Mouse (Mus musculus): ENCODE data around the gene Mdm2.

DNA sequence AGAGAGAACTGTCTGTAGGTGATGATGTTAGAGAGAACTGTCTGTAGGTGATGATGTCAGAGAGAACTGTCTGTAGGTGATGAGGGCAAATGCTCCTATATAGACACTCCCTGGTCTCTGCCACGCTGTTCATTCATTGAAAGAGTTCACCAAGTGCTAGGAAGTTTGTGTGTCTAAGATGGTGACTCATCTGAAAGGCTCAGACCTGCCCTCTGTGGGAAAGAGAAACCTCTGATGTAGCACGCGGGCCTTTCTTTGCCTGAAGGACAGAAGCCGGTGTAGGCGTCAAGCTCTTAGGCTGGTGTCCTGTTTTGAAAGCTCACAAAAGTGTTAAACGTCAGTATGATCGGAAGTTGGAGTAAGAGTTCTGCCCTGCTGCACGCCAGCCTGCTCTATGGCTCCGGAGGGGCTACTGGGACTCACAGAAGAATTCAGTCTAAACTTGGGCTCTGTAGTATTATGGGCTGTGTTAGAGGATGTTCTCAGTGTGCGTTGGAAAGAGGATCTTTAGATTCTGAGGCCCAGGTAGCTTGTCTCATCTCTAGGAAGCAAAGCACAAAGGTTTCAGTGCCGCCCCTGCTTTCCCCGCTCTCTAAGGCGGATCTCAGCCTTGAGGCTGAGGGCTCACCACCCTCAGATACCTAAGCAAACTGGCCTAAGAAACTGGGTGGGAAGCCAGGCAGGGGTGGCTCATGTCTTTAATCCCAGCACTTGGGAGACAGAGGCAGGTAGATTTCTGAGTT is 32.9 kb downstream of the Mdm2 start:
- TF ChIP-seq TAL1 (IDR thresholded peaks at IDR 0.05; ENCODE audit: low read length), result no peak
- no peak for TF ChIP-seq GATA1 (IDR thresholded peaks at IDR 0.05; ENCODE audit: low read length)

Data from erythroblast, embryonic 14.5 days (primary cell).